Mouse (Mus musculus) kidney, adult 10 weeks (tissue): ENCODE results near the gene 1700024G13Rik. TPM values are rescaled to one million over a fixed set of nuclear protein-coding genes. Genes with fewer than 3 reads are reported as not detected.

Experiments
- polyA plus RNA-seq: library from polyadenylated mRNA; stranded (reverse); fragments of 350-450 nt; fragmentation: Illumina TruSeq; extraction: RNeasy Lipid Tissue Mini Kit (QIAGEN cat#74804); gene quantifications from one replicate; pipeline ENCODE4 v1.2.3, GENCODE M21; 2014; ENCODE audit warnings: low read depth, low replicate concordance

Gene 1700024G13Rik
- not detected for polyA plus RNA-seq

DNA sequence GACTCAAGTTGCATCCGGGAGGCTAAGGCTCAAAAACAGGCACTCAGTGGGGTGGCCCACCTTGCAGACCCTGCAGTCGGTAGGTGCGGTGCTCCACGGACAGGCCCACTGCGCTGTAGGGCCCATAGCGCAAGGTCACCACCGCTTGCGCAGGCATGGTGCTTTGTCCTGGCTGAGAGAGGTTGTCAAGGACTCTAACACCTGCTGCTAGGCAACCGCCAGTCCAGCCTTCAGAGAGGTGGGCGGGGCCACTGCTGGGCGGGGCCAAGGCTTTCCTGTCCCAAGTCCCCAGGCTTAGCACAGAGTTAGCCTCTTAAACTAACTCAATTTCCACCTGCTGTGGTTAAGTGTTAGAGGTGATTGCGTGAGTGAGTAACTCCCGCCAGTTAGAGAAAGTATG lies at the start of gene 1700024G13Rik:
1700024G13Rik (minus strand) TSS at position 196 of the 400 bp plus-strand sequence.

Other genes with a start within 250 kb of the 1700024G13Rik start
- gene Msmb, start 246.4 kb downstream of the 1700024G13Rik start, polyA plus RNA-seq: not detected
- gene Ncoa4, start 228.5 kb downstream of the 1700024G13Rik start, polyA plus RNA-seq: 258 TPM
- 198 TPM for gene Timm23, start 186.5 kb downstream of the 1700024G13Rik start, polyA plus RNA-seq
- gene Parg, start 186.4 kb downstream of the 1700024G13Rik start, polyA plus RNA-seq: 48.9 TPM
- 0.61 TPM for gene Ogdhl, start 66.4 kb downstream of the 1700024G13Rik start, polyA plus RNA-seq
- gene Slc18a3, start 76.5 kb upstream of the 1700024G13Rik start, polyA plus RNA-seq: not detected
- gene Chat, start 77.6 kb upstream of the 1700024G13Rik start, polyA plus RNA-seq: not detected
- 7.7 TPM for gene Ercc6, start 125.1 kb upstream of the 1700024G13Rik start, polyA plus RNA-seq
- not detected for gene Prrxl1, start 211.0 kb upstream of the 1700024G13Rik start, polyA plus RNA-seq